Mouse (Mus musculus) intestine, embryonic 16.5 days (tissue): ENCODE results near the gene Plcb1. TPM values are rescaled to one million over a fixed set of nuclear protein-coding genes. Genes with fewer than 3 reads are reported as not detected.

Source experiments
- ATAC-seq: fragments of 200-750 bp; cut with Nextera tagmentation; 2 replicates; pipeline ENCODE4 v1.8.0; 2017; ENCODE audit warnings: moderate TSS enrichment, moderate library complexity
- H3K27ac ChIP-seq: fragments of 300-500 bp; sonication (generic); 2 replicates; pipeline ENCODE4 v1.5.1; 2014; ENCODE audit warnings: mild to moderate bottlenecking, low read length
- H3K27me3 ChIP-seq: fragments of 300-500 bp; sonication (generic); replicated peaks from 2 replicates; pipeline ENCODE4 v1.6.1; 2014; ENCODE audit warnings: low read length, control low read depth, mixed read lengths; ENCODE audit not compliant: control insufficient read depth, insufficient read depth
- H3K36me3 ChIP-seq: fragments of 300-500 bp; sonication (generic); 2 replicates; pipeline ENCODE4 v1.6.1; 2014; ENCODE audit warnings: low read length, control low read depth; ENCODE audit not compliant: control insufficient read depth, insufficient read depth
- H3K4me1 ChIP-seq: fragments of 300-500 bp; sonication (generic); 2 replicates; pipeline ENCODE4 v1.6.1; 2014; ENCODE audit warnings: low read length, control low read depth, mixed read lengths; ENCODE audit not compliant: control insufficient read depth, insufficient read depth
- H3K4me2 ChIP-seq: fragments of 300-500 bp; sonication (generic); 2 replicates; pipeline ENCODE4 v1.6.1; 2014; ENCODE audit warnings: low read depth, low read length, control low read depth
- H3K4me3 ChIP-seq: fragments of 300-500 bp; sonication (generic); 2 replicates; pipeline ENCODE4 v1.5.1; 2014; ENCODE audit warnings: mild to moderate bottlenecking, low read length
- H3K9ac ChIP-seq: fragments of 300-500 bp; sonication (generic); 2 replicates; pipeline ENCODE4 v1.6.1; 2014; ENCODE audit warnings: low read depth, low read length
- H3K9me3 ChIP-seq: fragments of 300-500 bp; sonication (generic); 2 replicates; pipeline ENCODE4 v1.6.1; 2016; ENCODE audit warnings: low read length, control low read depth; ENCODE audit not compliant: control insufficient read depth
- WGBS: fragments of 180-500 bp; shearing (Covaris S2); extraction: QIAGEN DNeasy Blood & Tissue Kit; methylation state at CpG from one replicate; pipeline ENCODE4 v1.1.7; 2014; 5-methylcytosine and 5-hydroxymethylcytosine counted together
- polyA plus RNA-seq: library from polyadenylated mRNA; unstranded; fragments of >200 nt; fragmentation: Nextera tagmentation; extraction: Ambion mirVana; gene quantifications from 2 replicates; pipeline ENCODE4 v1.2.1, GENCODE M21; 2015

The Plcb1 gene
- polyA plus RNA-seq, 1 experiment from 2014 or later = 7.8 TPM

DNA sequence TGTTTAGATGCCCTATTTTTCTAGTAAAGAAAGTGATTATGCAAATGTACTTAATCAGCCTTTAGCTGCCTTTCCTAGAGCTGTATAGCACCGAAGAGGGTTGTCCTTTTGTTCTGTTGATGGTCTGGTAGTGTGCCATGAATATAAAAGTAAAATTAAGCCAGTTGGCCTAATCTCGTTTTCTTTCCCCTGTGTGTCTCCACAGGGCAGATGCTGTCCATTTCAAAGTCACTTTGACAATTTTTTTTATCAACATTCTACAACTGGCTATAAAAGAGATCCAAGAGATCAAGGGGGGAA is 520.6 kb downstream of the Plcb1 start:
- no peak overlapping the region for H3K9ac ChIP-seq
- no peak for ATAC-seq
- H3K9me3 ChIP-seq = no peaks in the 10 kb centered on the region
- no peaks in the 10 kb centered on the region for H3K36me3 ChIP-seq
- no peaks in the 10 kb centered on the region for H3K27me3 ChIP-seq
- H3K4me1 ChIP-seq = no peaks in the 10 kb centered on the region
- 65% methylated on average over 2 of the region's 2 CpGs for WGBS
- no peak overlapping the region for H3K4me2 ChIP-seq
- H3K27ac ChIP-seq = no peak overlapping the region
- no peak overlapping the region for H3K4me3 ChIP-seq

DNA sequence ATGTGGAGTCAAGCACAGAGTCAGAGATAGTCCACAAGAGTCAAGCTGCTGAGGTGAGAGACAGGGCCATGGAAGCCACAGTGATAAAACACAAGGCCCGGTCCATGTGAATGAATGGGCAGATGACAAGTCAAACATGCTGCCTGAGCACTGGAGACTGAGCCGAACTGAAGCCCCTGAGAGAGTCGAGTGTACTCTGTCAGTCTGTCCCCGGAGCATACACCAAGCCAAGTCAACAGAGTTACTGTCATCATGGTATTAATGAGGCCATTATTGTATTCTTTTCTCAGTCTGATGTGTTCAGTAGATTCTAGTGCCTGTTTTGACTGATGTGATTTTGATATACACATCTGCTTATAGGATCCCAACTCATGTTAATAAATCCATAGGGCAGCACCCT is 521.9 kb downstream of the Plcb1 start:
- H3K9me3 ChIP-seq = no peaks in the 10 kb centered on the region
- no peak overlapping the region for H3K9ac ChIP-seq
- H3K27ac ChIP-seq = no peak overlapping the region
- H3K36me3 ChIP-seq = no peaks in the 10 kb centered on the region
- no peak for ATAC-seq
- H3K4me1 ChIP-seq = no peaks in the 10 kb centered on the region
- 84% methylated on average over 4 of the region's 4 CpGs for WGBS
- no peak overlapping the region for H3K4me2 ChIP-seq
- no peak overlapping the region for H3K4me3 ChIP-seq
- H3K27me3 ChIP-seq = no peaks in the 10 kb centered on the region

DNA sequence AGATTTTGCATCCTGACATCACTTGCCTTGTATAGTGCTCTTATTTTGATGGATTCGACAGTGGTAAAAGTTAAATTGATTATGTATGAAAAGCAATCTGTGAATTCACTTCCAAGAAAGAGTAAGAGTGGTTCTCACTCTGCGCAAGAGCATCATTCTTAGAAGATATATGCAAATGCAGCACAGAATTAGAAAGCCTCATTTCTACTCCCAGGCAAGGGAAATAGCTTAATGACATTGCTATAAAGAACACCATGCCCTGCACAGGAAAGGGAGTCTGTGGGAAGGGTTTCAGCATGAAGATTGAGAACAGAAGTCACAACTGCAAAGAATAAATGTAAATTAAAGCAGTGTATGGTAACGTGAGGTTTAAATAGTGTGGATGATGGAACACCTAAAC is 530.1 kb downstream of the Plcb1 start:
- no peak for ATAC-seq
- 82% methylated on average over 3 of the region's 3 CpGs for WGBS
- H3K4me2 ChIP-seq = no peak overlapping the region
- no peaks in the 10 kb centered on the region for H3K4me1 ChIP-seq
- no peak overlapping the region for H3K27ac ChIP-seq
- H3K9me3 ChIP-seq = no peaks in the 10 kb centered on the region
- no peak overlapping the region for H3K9ac ChIP-seq
- no peaks in the 10 kb centered on the region for H3K36me3 ChIP-seq
- no peak overlapping the region for H3K4me3 ChIP-seq
- no peaks in the 10 kb centered on the region for H3K27me3 ChIP-seq

DNA sequence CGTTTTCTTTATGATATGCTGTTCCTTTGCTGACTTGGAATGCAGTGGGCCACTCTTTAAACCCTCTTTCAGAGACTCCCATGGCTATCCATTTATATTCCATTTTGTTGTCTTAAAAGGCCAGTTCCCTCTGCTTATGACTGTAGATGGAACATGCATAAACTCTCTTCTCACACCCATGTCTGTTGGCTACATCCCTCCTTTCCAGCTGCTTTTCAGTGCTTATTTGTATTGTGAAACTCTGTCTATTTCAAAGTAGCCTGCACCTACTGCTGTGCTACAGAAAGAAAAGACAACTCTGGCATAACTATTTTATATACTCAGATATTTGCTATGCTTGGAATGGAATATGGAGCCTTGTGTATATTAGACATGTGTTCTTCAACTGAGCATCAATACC is 532.3 kb downstream of the Plcb1 start:
- 85% methylated on average over 1 of the region's 1 CpGs for WGBS
- Histone ChIP-seq H3K4me2 (no peak overlapping the region), H3K27ac (no peak overlapping the region), H3K27me3 (no peaks in the 10 kb centered on the region), H3K9ac (no peak overlapping the region), H3K9me3 (no peaks in the 10 kb centered on the region), H3K4me1 (no peaks in the 10 kb centered on the region), H3K4me3 (no peak overlapping the region), H3K36me3 (no peaks in the 10 kb centered on the region)
- ATAC-seq = no peak

DNA sequence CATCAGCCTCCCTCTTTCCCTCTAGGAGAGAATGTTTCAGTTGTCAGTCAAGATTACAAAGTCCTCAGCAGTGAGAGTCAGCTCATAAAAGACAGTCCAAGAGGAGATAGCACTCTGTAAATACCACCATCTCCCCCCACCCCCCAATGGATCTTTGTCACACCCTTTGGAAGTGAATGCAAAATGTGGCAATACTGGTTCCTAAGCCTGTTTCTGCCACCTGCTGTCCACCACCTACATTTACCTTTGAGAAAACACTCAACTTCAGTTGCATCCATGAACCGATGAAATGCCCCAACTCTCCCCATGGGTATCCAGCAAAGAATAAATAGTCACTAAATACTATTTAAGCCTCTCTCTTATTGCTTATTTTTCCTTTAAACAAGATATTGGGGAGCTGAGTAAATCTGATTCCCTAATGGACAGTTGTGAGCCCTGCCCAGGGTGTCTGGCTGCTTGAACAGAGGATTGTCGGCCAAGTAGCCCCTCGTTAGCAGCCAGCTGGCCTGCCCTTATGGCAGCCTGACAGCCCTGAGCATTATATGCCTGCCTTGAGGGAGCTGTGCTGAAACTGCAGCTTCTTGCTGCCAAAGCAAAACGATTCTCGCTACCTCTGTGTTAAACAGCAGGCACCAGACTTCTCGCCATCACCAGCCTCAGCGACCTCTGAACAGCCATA is 537.5 kb downstream of the Plcb1 start:
- Histone ChIP-seq H3K9ac (no peak overlapping the region), H3K27ac (no peak overlapping the region), H3K36me3 (no peaks in the 10 kb centered on the region), H3K9me3 (no peaks in the 10 kb centered on the region), H3K4me2 (no peak overlapping the region), H3K4me3 (no peak overlapping the region), H3K4me1 (no peaks in the 10 kb centered on the region), H3K27me3 (no peaks in the 10 kb centered on the region)
- WGBS = 81% methylated on average over 7 of the region's 7 CpGs
- no peak for ATAC-seq

DNA sequence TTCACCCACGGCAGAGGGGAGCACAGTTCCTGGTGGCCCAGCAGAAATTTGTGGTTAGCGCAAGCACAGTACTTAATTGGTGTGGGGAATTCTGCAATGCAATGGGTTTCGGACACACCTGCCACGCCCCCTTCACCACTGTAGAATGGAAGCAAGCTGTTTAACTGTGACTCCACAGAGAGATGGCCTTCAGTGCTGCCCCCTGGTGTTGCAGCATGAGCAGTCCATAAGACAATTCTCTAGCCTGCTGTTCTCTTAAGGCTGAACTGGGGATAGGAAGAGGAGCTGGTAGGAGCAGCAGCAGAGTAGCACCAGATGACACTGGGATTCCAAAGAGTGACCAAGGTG is 538.1 kb downstream of the Plcb1 start:
- WGBS = 47% methylated on average over 4 of the region's 4 CpGs
- Histone ChIP-seq H3K36me3 (no peaks in the 10 kb centered on the region), H3K27me3 (no peaks in the 10 kb centered on the region), H3K9me3 (no peaks in the 10 kb centered on the region), H3K4me2 (no peak overlapping the region), H3K4me3 (no peak overlapping the region), H3K9ac (no peak overlapping the region), H3K4me1 (no peaks in the 10 kb centered on the region), H3K27ac (no peak overlapping the region)
- ATAC-seq = peak; percentile 71

DNA sequence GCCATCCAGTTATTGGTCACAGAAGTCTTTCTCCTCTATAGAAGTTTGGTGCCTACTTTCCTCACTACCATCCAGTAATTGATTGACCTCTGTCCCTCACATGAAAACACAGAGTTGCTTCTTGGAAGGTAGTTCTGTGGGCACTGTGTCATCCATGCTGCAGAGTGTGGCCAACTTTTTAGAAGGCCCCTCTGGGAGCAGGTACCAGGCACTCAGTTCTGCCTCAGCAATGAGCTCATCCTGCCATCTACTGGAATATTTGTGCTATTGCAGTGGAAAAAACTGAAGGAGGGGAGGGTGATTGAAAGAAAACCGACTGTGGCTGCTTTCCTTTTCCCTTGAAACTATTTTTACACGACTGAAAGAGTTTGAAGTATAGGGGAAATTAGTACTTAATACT is 542.9 kb downstream of the Plcb1 start:
- no peak overlapping the region for H3K9ac ChIP-seq
- no peak for ATAC-seq
- WGBS = 4% methylated on average over 2 of the region's 2 CpGs
- no peak overlapping the region for H3K4me3 ChIP-seq
- H3K27ac ChIP-seq = no peak overlapping the region
- H3K36me3 ChIP-seq = no peaks in the 10 kb centered on the region
- H3K4me1 ChIP-seq = no peaks in the 10 kb centered on the region
- H3K4me2 ChIP-seq = no peak overlapping the region
- no peaks in the 10 kb centered on the region for H3K9me3 ChIP-seq
- 0 out of 2 replicates have a peak, but pooled peaks cover 4% of the 10 kb centered on the region for H3K27me3 ChIP-seq

DNA sequence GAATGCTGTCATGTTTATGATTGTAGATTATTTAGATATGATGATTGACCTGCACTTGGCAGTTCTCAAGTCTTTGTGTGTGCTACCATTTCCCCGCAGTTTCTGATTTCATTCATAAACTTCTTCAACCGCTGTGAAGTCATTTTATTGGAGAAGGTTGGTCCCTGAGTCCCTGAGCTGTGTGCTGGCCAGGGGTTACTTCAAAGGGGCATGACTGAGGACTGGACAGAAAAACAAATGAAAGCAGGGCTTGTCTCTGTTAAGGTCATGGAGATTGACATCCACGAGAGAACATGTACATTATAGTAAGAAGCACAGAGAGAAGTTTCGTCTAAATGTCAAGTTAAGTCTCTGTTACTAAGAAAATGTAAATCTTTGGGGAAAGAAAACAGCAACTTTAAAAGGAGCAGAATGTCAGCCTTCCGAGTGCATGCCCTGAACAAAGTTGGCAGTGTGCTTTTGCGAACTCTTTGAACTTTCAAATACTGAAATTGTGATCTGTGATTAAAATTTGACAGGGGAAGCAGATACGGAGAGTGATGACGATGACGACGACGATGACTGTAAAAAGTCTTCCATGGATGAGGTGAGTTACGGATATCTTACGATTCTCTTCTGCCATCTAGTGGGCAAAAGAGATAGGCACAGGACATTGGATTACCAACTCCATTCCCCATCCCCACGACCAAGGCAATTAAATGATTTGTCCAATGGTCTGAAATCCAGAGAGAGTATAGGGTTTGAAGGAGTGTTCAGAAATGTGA is 544.1 kb downstream of the Plcb1 start:
- Histone ChIP-seq H3K36me3 (no peaks in the 10 kb centered on the region), H3K4me3 (peak overlapping the region; percentile 3; the same call in 1 of the 2 replicates), H3K27me3 (0 out of 2 replicates have a peak, but pooled peaks cover 4% of the 10 kb centered on the region), H3K9ac (no peak overlapping the region), H3K9me3 (no peaks in the 10 kb centered on the region), H3K4me1 (no peaks in the 10 kb centered on the region), H3K27ac (no peak overlapping the region), H3K4me2 (peak overlapping the region; percentile 29; the same call in 1 of the 2 replicates)
- WGBS = 12% methylated on average over 14 of the region's 14 CpGs
- peak; percentile 69 for ATAC-seq

DNA sequence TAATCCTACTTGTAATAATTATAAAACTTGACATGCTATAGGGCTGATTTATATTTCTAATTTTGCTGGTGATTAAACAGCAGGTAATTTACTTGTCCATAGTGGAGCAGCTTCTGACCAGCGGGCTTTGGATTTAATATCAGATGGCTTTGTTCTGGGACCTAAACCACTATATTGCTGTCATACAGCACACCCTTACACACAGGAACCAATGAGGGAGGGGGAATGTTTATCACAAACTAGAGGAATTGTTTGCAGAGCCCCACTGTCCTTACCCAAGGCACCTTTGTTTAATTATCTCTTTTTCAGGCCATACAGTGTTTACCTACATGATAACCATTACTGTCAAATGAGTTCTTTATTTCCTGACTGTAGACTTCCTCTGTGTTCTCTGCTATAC is 546.0 kb downstream of the Plcb1 start:
- no peaks in the 10 kb centered on the region for H3K9me3 ChIP-seq
- H3K9ac ChIP-seq = no peak overlapping the region
- H3K27me3 ChIP-seq = 0 out of 2 replicates have a peak, but pooled peaks cover 4% of the 10 kb centered on the region
- WGBS = 88% methylated on average over 1 of the region's 1 CpGs
- H3K27ac ChIP-seq = no peak overlapping the region
- no peaks in the 10 kb centered on the region for H3K36me3 ChIP-seq
- H3K4me1 ChIP-seq = no peaks in the 10 kb centered on the region
- no peak overlapping the region for H3K4me2 ChIP-seq
- ATAC-seq = no peak
- no peak overlapping the region for H3K4me3 ChIP-seq
